Mouse (Mus musculus): ENCODE measurements around the gene Cpm. TPM values are rescaled to one million over a fixed set of nuclear protein-coding genes. Genes with fewer than 3 reads are reported as not detected.
"Not testable (repeated sequence)": the region's sequence is repeated elsewhere in the genome, so short reads cannot be mapped to it uniquely, and the experiment has no call there.

Cpm gene
- total RNA-seq, 1 experiment from 2014 or later: 1.4 TPM

GRCm38 (mm10) chr10:117734104-117734852 lies 105.0 kb downstream of the Cpm start:
- not testable (repeated sequence) for ATAC-seq (replicated peaks in 1 of 2; ENCODE audit: insufficient read depth in 1 of 2, low FRiP score in 2 of 2, low TSS enrichment in 1 of 2, low read depth in 1 of 2, poor library complexity in 2 of 2, severe bottlenecking in 2 of 2)

GRCm38 (mm10) chr10:117735396-117735795 lies 106.1 kb downstream of the Cpm start:
- ATAC-seq (replicated peaks in 1 of 2; ENCODE audit: insufficient read depth in 1 of 2, low FRiP score in 2 of 2, low TSS enrichment in 1 of 2, low read depth in 1 of 2, poor library complexity in 2 of 2, severe bottlenecking in 2 of 2): not testable (repeated sequence)

- ATAC-seq (replicated peaks in 1 of 2; ENCODE audit: insufficient read depth in 1 of 2, low FRiP score in 2 of 2, low TSS enrichment in 1 of 2, low read depth in 1 of 2, poor library complexity in 2 of 2, severe bottlenecking in 2 of 2): no peak
Observed at GRCm38 (mm10) chr10:117736573-117736972, 107.3 kb downstream of the Cpm start.

Other genes starting within 250 kb of the Cpm start
- gene Cpsf6, start 249.5 kb upstream of the Cpm start, total RNA-seq (2017): 126 and 139 TPM in 2 replicates
- 89.1 and 108 TPM in 2 replicates for gene Mdm2, start 81.3 kb downstream of the Cpm start, total RNA-seq (2017)
- 10.3 and 11.4 TPM in 2 replicates for gene Slc35e3, start 116.9 kb downstream of the Cpm start, total RNA-seq (2017)
- gene Nup107, start 163.2 kb downstream of the Cpm start, total RNA-seq (2017): 96.1 and 101 TPM in 2 replicates
- gene Rap1b, start 216.5 kb downstream of the Cpm start, total RNA-seq (2017): 123 and 126 TPM in 2 replicates

All from hematopoietic stem cell, adult 5-6 weeks (primary cell).